Mouse (Mus musculus): Measurements from ENCODE around the gene Ildr2. TPM values are rescaled to one million over a fixed set of nuclear protein-coding genes. Genes with fewer than 3 reads are reported as not detected.

The Ildr2 gene
- polyA plus RNA-seq, 1 experiment from 2014 or later, result 0.02 TPM

GRCm38 (mm10) chr1:166344300-166345077 lies 90.5 kb downstream of the Ildr2 start:
- 67% methylated on average over 8 of the region's 8 CpGs for WGBS (ENCODE audit: insufficient replicate concordance)
- no peak for DNase-seq
- no peak overlapping the region for H3K4me3 ChIP-seq (replicated peaks)
- H3K4me1 ChIP-seq (replicated peaks), result no peaks in the 10 kb centered on the region
- no peak overlapping the region for H3K27ac ChIP-seq
- 0 out of 2 replicates have a peak, but pooled peaks cover 3% of the 10 kb centered on the region for H3K27me3 ChIP-seq
- no peak overlapping the region for H3K9ac ChIP-seq
- no peaks in the 10 kb centered on the region for H3K9me3 ChIP-seq (replicated peaks)
- no peak overlapping the region for H3K4me2 ChIP-seq
- H3K36me3 ChIP-seq, result no peaks in the 10 kb centered on the region
- no peak for ATAC-seq (ENCODE audit: low read depth)

- WGBS (ENCODE audit: insufficient replicate concordance), result 76% methylated on average over 6 of the region's 6 CpGs
- ATAC-seq (ENCODE audit: low read depth), result no peak
- H3K9ac ChIP-seq, result no peak overlapping the region
Measured at GRCm38 (mm10) chr1:166345602-166346001, 91.7 kb downstream of the Ildr2 start.

GRCm38 (mm10) chr1:166346906-166347305 lies 93.0 kb downstream of the Ildr2 start:
- no peak overlapping the region for H3K4me3 ChIP-seq (replicated peaks)
- H3K36me3 ChIP-seq, result no peaks in the 10 kb centered on the region
- H3K9me3 ChIP-seq (replicated peaks), result no peaks in the 10 kb centered on the region
- ATAC-seq (ENCODE audit: low read depth), result no peak
- 62% methylated on average over 3 of the region's 3 CpGs for WGBS (ENCODE audit: insufficient replicate concordance)
- H3K9ac ChIP-seq, result no peak overlapping the region
- H3K27me3 ChIP-seq, result 0 out of 2 replicates have a peak, but pooled peaks cover 3% of the 10 kb centered on the region
- no peak overlapping the region for H3K27ac ChIP-seq
- H3K4me2 ChIP-seq, result no peak overlapping the region
- H3K4me1 ChIP-seq (replicated peaks), result no peaks in the 10 kb centered on the region
- DNase-seq, result no peak

More at GRCm38 (mm10) chr1:166345602-166346001, 91.7 kb downstream of the Ildr2 start:
- no peak overlapping the region for H3K4me3 ChIP-seq (replicated peaks)
- H3K4me2 ChIP-seq, result no peak overlapping the region
- no peaks in the 10 kb centered on the region for H3K4me1 ChIP-seq (replicated peaks)
- no peaks in the 10 kb centered on the region for H3K9me3 ChIP-seq (replicated peaks)
- DNase-seq, result no peak
- no peak overlapping the region for H3K27ac ChIP-seq
- 0 out of 2 replicates have a peak, but pooled peaks cover 3% of the 10 kb centered on the region for H3K27me3 ChIP-seq
- H3K36me3 ChIP-seq, result no peaks in the 10 kb centered on the region

GRCm38 (mm10) chr1:166349341-166349740 lies 95.4 kb downstream of the Ildr2 start:
- Histone ChIP-seq H3K4me3 (replicated peaks) (no peak overlapping the region), H3K27ac (no peak overlapping the region), H3K4me1 (replicated peaks) (no peaks in the 10 kb centered on the region), H3K9ac (no peak overlapping the region), H3K36me3 (no peaks in the 10 kb centered on the region), H3K27me3 (0 out of 2 replicates have a peak, but pooled peaks cover 3% of the 10 kb centered on the region), H3K4me2 (no peak overlapping the region), H3K9me3 (replicated peaks) (no peaks in the 10 kb centered on the region)
- 68% methylated on average over 3 of the region's 3 CpGs for WGBS (ENCODE audit: insufficient replicate concordance)
- ATAC-seq (ENCODE audit: low read depth) (no peak), DNase-seq (no peak)

- 67% methylated on average over 11 of the region's 11 CpGs for WGBS (ENCODE audit: insufficient replicate concordance)
- H3K36me3 ChIP-seq, result no peaks in the 10 kb centered on the region
- no peak overlapping the region for H3K4me2 ChIP-seq
- H3K9ac ChIP-seq, result no peak overlapping the region
- no peak overlapping the region for H3K4me3 ChIP-seq (replicated peaks)
- no peak for DNase-seq
- 0 out of 2 replicates have a peak, but pooled peaks cover 3% of the 10 kb centered on the region for H3K27me3 ChIP-seq
- H3K9me3 ChIP-seq (replicated peaks), result no peaks in the 10 kb centered on the region
- no peak overlapping the region for H3K27ac ChIP-seq
- H3K4me1 ChIP-seq (replicated peaks), result no peaks in the 10 kb centered on the region
- ATAC-seq (ENCODE audit: low read depth), result no peak
Measured at GRCm38 (mm10) chr1:166349751-166350150, 95.8 kb downstream of the Ildr2 start.

GRCm38 (mm10) chr1:166360157-166360855 lies 106.4 kb downstream of the Ildr2 start:
- DNase-seq, result peak; percentile 41
- H3K4me3 ChIP-seq (replicated peaks), result no peak overlapping the region
- no peak overlapping the region for H3K27ac ChIP-seq
- H3K9me3 ChIP-seq (replicated peaks), result no peaks in the 10 kb centered on the region
- no peak overlapping the region for H3K4me2 ChIP-seq
- H3K9ac ChIP-seq, result no peak overlapping the region
- 26% methylated on average over 14 of the region's 14 CpGs for WGBS (ENCODE audit: insufficient replicate concordance)
- H3K36me3 ChIP-seq, result no peaks in the 10 kb centered on the region
- H3K4me1 ChIP-seq (replicated peaks), result no peaks in the 10 kb centered on the region
- H3K27me3 ChIP-seq, result no peaks in the 10 kb centered on the region
- ATAC-seq (ENCODE audit: low read depth), result peak; percentile 70

- no peaks in the 10 kb centered on the region for H3K9me3 ChIP-seq (replicated peaks)
- no peaks in the 10 kb centered on the region for H3K27me3 ChIP-seq
- no peak overlapping the region for H3K27ac ChIP-seq
- no peak for ATAC-seq (ENCODE audit: low read depth)
- 50% methylated on average over 5 of the region's 5 CpGs for WGBS (ENCODE audit: insufficient replicate concordance)
- H3K4me2 ChIP-seq, result no peak overlapping the region
- no peak for DNase-seq
- H3K4me3 ChIP-seq (replicated peaks), result no peak overlapping the region
- H3K4me1 ChIP-seq (replicated peaks), result no peaks in the 10 kb centered on the region
- no peaks in the 10 kb centered on the region for H3K36me3 ChIP-seq
- H3K9ac ChIP-seq, result no peak overlapping the region
Measured at GRCm38 (mm10) chr1:166360896-166361295, 107.0 kb downstream of the Ildr2 start.

GRCm38 (mm10) chr1:166361842-166362241 lies 107.9 kb downstream of the Ildr2 start:
- H3K4me3 ChIP-seq (replicated peaks), result no peak overlapping the region
- H3K27me3 ChIP-seq, result no peaks in the 10 kb centered on the region
- ATAC-seq (ENCODE audit: low read depth) (no peak), DNase-seq (no peak)
- WGBS (ENCODE audit: insufficient replicate concordance), result 45% methylated on average over 3 of the region's 3 CpGs
- no peak overlapping the region for H3K4me2 ChIP-seq
- H3K36me3 ChIP-seq, result no peaks in the 10 kb centered on the region
- H3K27ac ChIP-seq, result no peak overlapping the region
- H3K9ac ChIP-seq, result no peak overlapping the region
- no peaks in the 10 kb centered on the region for H3K4me1 ChIP-seq (replicated peaks)
- H3K9me3 ChIP-seq (replicated peaks), result no peaks in the 10 kb centered on the region

GRCm38 (mm10) chr1:166362659-166363058 lies 108.7 kb downstream of the Ildr2 start:
- Histone ChIP-seq H3K4me3 (replicated peaks) (no peak overlapping the region), H3K36me3 (no peaks in the 10 kb centered on the region), H3K4me1 (replicated peaks) (no peaks in the 10 kb centered on the region), H3K4me2 (no peak overlapping the region), H3K9me3 (replicated peaks) (no peaks in the 10 kb centered on the region), H3K27me3 (no peaks in the 10 kb centered on the region), H3K9ac (no peak overlapping the region), H3K27ac (no peak overlapping the region)
- 53% methylated on average over 3 of the region's 3 CpGs for WGBS (ENCODE audit: insufficient replicate concordance)
- no peak for DNase-seq
- no peak for ATAC-seq (ENCODE audit: low read depth)

- H3K4me2 ChIP-seq, result no peak overlapping the region
- no peaks in the 10 kb centered on the region for H3K36me3 ChIP-seq
- no peaks in the 10 kb centered on the region for H3K27me3 ChIP-seq
- no peak overlapping the region for H3K4me3 ChIP-seq (replicated peaks)
- DNase-seq, result no peak
- H3K9me3 ChIP-seq (replicated peaks), result no peaks in the 10 kb centered on the region
- no peaks in the 10 kb centered on the region for H3K4me1 ChIP-seq (replicated peaks)
- no peak overlapping the region for H3K27ac ChIP-seq
- H3K9ac ChIP-seq, result no peak overlapping the region
- no peak for ATAC-seq (ENCODE audit: low read depth)
Measured at GRCm38 (mm10) chr1:166363122-166363521, 109.2 kb downstream of the Ildr2 start.

All from liver, embryonic 13.5 days (tissue).